Mouse (Mus musculus) CD4-positive, CD25-positive, alpha-beta regulatory T cell, adult 2 months (primary cell): ENCODE data around the gene Tbk1.

Experiments used
- DNase-seq: peaks from one replicate; pipeline ENCODE4 v3.0.0-alpha.2; 2012; ENCODE audit warnings: low read depth, low spot score

Tbk1 gene

DNA sequence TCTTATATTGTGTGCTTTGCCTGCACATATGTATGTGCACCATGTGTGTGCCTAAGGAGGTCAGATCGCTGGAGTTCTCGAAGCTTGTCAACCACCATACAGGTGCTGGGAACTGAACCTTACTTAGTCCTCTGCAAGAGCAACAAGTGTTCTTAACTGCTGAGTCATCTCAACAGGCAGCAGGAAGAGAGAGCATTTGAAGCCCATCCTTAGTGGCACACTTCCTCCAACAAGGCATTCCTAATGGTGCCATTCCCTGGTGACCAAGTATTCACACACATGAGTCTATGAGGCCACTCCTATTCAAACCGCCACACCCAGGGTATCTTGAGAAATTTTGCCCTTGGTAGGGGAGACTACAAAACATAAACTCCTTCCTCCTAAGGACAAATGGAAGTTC lies 44.4 kb downstream of the Tbk1 start:
- no peak for DNase-seq

DNA sequence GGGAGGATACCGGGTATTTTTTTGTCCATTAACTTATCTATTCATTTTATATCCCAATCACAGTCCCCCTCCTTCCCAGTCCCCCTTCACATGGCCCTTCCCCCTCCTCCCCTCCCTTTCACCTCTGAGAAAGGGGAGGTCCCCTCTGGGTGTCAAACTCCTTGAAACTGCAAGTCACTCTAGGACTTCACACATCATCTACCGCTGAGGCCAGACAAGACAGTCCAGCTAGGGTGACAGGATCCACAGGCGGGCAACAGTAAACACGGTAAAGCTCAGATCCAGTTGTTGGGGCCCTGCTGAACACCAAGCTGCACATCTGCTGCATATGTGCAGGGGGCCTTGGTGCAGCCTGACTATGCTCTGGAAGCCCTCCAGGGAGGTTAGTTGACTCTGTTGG lies 51.6 kb downstream of the Tbk1 start:
- no peak for DNase-seq

DNA sequence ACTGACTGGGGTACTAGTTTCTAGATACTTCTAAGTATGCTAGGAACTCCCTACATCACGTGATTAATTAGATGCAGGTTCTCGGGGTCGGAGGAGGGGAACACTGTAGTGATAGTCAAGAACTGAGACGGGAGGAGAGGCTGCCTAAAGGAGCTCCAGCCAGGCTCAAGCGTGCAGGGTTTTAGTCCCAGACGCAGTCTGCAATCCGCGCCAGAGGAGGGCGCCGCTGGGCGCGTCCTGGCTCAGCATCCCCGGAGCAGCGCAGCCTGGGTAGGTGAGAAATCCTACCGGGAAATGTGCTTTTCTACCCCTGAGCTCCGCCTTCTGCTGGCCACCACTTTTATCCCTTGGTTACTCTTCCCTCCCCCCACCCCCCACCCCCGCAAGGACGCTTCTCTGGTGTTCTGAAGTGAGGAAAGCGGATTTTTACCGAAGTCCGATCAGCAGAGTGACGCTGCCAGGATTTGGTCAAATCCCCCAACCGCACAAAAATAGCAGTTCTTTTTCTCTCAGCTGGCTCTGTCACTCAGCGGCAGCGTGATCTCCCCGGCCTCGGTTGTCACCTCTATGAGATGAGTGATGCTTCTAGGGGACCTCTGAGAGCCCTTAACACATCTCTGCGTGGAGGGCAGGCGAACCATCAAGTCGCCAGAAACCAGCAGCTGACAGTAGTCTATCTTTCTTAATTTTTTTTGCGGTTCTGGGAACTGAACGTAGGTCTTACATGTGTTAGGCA lies 53.3 kb downstream of the Tbk1 start:
- peak; percentile 39 for DNase-seq

DNA sequence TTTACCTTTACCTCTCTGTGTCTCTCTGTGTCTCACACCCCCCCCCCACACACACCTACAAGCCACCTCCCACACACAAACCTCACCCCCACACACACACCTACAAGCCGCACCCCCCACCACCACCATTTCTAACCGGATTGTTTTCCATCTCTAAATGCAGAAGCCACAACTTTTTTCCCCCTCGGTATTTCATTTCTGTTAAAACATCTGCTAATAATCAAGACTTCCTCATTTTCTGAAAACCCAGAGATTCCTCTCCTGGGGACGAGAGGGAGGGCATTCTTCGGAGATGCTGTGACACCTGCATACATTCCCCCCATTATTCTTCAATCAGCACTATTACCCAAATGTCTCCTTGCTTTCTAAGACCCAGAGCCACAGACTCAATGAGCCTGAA lies 55.0 kb downstream of the Tbk1 start:
- no peak for DNase-seq

DNA sequence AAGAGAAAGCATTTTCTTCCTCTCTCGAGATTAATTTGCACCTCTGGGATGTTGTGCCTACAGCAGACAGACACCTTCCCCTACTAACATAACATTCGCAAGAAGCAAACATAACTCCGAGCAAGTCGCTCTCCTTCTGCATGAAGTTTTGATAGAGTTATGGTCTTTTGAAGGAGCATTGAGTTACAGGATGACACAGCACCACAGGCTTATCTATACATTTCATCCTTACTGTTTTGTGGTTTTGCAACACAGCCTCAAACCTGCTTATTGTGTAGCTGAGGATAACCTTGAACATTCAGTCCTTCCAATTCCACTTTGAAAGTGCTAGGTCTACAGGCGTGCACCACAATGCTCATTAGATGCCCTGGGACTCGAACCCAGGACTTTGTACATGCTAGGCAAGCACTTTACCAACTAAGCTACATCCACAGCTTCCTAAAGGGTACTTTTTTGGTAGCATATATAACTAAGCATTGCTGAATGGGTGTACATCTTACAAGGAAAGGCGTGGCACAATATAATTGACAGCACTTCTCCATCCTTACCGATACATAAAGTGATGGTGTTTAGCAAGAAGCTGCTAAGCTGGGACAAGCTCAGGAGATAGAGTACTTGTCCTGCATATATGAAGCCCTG lies 56.1 kb downstream of the Tbk1 start:
- no peak for DNase-seq

- DNase-seq: no peak
These were observed 57.3 kb downstream of the Tbk1 start for GRCm38 (mm10) chr10:121529261-121529660.

- DNase-seq: no peak
These were observed 58.1 kb downstream of the Tbk1 start for GRCm38 (mm10) chr10:121528470-121528869.

DNA sequence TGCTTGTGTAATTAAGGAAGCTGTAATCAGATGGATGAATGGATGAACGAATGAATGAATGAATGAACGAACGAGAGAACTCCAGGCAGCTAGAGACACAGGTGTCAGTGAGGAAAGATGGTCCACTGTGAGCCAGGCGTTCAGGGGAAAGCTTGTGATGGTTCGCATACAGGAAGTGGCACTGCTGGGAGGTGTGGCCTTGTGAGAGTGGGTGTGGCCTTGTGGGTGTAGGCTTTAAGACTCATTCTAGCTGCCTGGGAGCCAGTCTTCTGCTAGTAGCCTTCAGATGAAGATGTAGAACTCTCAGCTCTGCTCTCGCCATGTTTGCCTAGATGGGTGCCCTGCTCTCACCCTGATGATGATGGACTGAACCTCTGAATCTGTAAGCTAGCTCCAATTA lies 59.5 kb downstream of the Tbk1 start:
- DNase-seq: peak; percentile 43

DNA sequence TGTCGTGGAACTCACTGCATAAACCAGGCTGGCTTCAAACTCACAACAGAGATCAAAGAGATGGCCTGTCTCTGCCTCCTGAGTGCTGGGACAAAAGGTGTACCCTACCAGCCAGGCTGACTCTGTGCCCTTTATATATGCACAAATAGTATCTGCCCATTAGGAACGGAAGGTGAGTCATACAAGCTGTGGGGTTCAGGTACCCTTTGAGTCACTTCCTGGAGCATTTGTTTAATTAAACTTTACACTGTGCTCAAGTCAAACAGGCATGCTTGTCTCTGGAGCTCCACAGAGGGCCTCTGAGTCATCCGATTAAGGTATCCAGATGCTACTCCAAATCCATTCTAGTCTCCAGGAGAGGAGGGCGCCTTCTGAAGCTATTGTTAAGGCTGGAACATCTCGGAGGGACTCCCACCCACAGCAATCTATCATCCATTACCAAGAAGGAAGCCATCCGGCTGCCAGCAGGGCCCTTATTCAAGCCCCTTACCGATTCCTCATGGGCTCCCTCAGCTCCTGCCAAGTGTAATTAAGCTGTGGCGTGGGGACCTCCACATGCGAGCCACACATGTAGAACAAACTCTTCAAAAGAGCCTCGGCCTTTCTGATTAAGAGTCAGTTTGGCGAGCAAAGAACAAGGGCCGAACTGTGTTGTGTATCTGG lies 65.5 kb downstream of the Tbk1 start:
- peak; percentile 62 for DNase-seq

GRCm38 (mm10) chr10:121519710-121520109 lies 66.9 kb downstream of the Tbk1 start:
- no peak for DNase-seq

DNA sequence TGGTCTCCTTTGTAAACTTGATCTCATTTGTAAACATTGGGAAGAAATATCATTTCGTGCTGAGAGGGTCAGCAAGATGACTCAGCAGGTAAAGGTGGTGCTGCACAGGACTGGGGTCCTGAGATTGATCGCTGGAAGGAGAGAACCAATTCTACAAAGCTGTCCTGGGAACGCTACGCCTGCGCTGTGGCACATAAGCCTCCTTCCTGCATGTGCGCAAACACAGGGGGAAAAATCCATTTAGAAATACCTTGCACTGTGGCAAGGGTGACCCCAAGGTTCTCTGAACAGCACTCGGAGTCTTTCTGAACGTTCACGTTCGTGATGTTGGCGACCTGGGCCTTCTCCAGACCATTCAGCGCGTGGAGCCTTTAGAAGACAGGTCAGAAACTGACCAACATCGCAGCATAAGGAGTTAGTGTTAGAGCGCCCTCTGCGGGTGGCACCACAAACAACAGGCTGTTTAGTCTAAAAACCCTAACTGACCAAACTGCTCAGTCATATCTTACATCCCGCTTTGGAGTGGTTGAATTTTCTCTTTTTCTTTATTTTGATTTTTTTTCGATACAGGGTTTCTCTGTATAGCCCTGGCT lies 70.5 kb downstream of the Tbk1 start:
- peak; percentile 78 for DNase-seq

- DNase-seq: no peak
These were observed 76.6 kb downstream of the Tbk1 start for GRCm38 (mm10) chr10:121509751-121510643.

GRCm38 (mm10) chr10:121507755-121508544 lies 78.6 kb downstream of the Tbk1 start:
- peak; percentile 28 for DNase-seq

DNA sequence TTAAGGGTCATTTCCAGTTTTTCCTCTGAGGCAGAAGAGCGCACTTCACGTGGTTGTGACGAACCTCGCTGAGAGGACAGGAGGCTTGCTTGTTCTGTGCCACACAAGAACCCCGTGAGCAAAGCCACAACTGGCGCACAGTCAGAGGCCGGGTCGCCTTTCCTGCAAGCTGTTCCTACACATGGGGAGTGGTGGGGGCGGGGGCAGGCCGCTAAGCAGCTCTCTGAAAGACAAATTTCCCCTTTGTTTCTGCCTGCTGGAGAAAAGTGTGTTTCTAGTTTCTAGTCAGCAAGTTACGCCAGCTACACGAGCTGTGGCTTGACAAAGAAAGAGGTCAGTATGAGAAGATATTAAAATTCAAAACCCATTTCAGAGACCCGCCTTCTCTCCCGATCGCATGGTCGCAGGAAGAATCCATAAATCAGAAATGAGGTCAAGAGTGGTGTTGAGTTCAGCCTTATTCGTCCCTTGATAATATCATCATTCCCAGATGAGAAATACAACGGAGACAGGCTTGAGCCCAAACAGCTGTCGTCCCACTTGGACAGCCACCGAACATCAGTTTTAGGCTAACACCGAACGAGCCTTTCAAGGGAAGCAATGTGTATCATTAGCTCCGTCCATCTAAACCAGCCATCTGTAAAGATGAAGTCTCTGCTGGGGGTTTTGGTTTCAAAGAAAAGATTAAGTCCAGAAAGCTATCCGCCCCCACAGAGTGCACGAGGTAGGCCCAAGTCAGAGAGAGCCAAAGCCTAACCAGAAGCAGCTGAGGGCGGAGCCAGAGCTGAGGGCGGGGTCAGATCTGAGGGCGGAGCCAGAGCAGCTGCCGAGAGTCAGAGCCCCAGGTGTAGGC lies 79.6 kb downstream of the Tbk1 start:
- DNase-seq: peak; percentile 93

GRCm38 (mm10) chr10:121505929-121506328 lies 80.7 kb downstream of the Tbk1 start:
- DNase-seq: no peak

DNA sequence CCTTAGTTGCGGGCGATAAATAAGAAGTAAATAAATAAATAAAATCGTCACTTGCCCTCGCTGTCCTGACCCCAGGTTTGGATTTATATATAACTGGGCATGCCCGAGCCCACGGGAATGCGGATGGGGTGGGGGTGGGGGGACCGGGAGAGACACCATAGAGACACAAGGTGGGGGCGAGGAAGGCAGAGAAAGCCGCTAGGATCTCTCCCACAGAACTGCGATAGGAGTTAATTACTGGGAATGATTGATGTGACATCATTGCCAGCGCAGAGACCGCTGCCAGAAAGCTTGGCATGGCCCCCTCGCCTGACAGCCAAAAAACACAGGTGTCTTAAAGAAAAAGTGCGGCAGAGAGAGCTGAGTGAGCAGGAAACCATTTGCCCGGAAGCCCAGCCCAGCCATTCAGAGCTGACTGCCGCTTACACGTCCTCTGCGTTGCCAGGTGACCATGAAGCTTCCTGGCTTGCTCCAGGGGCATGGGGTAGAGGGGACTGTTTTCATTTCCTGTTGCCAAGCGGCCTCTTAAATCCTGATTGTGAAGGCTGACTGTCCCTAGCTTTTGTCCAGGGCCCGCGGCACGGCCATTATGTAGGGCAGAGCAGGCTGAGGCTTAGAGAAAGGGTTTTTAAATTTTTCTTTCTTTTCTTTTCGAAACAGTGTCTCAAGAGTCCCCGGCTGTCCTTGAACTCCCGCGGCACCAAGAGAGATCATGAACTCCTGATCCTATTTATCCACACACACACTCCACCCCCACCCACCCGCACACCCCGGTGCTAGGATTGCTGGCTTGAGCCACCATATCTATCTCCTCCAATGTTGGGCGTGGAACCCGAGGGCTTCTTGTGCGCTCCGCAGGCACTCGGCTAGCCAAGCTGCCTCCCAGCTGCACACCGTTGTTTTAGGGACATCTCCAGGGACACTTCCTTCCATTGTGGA lies 81.3 kb downstream of the Tbk1 start:
- DNase-seq: peak; percentile 86

GRCm38 (mm10) chr10:121501160-121501559 lies 85.4 kb downstream of the Tbk1 start:
- DNase-seq: peak; percentile 60

DNA sequence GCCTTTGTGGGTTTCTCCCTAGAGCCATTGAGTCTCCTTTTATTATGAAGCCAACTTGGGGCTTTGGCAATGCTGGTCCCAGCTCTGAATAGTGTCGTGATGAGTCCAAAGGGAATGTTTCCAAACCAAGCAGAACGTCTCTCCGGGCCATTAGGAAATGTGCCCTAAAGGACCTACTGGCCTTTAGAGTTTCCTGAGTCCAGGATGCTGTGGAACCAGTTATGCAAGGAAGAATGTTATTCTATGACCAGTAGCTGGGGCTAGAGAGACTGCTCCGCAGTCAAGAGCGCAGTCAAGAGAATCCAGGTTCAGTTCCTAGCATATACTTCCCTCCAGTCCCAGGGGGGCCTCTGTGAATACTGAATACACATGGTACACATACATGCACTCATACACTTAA lies 86.6 kb downstream of the Tbk1 start:
- no peak for DNase-seq

DNA sequence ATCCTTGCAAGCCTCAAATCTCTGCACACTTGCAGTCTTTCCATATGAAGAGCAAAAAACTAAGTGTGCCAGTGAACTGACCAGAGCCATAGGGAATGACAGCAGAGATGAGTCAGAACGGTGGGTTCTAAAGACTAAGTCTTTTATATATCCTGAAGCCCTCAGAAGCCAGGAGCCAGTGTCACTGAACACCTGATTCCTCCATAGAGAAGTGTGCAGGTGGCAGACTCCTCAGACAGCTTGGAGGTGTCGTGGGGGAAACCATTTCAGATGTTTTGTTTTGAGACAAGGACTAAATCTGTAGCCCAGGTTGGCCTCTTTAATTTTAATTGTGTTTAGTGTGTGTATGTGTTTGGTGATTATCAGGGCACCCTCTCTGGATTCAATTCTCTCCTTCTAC lies 87.5 kb downstream of the Tbk1 start:
- DNase-seq: no peak
